Mouse (Mus musculus) liver, embryonic 11.5 days (tissue): Measurements from ENCODE around the gene Gata1. TPM values are rescaled to one million over a fixed set of nuclear protein-coding genes. Genes with fewer than 3 reads are reported as not detected.

Experiments used
- ATAC-seq: fragments of 200-750 bp; cut with Nextera tagmentation; replicated peaks from 2 replicates; pipeline ENCODE4 v1.8.0; 2017; ENCODE audit warnings: moderate number of reproducible peaks, mild to moderate bottlenecking, moderate TSS enrichment, moderate library complexity; ENCODE audit not compliant: low FRiP score
- DNase-seq: peaks from one replicate; pipeline ENCODE4 v3.0.0-alpha.2; 2017; ENCODE audit warnings: low spot score
- H3K27ac ChIP-seq: fragments of 300-500 bp; sonication (generic); 2 replicates; pipeline ENCODE4 v1.5.1; 2014; ENCODE audit warnings: mild to moderate bottlenecking, low read depth, low read length, control low read depth
- H3K27me3 ChIP-seq: fragments of 300-500 bp; sonication (generic); replicated peaks from 2 replicates; pipeline ENCODE4 v1.6.1; 2014; ENCODE audit warnings: low read length, mixed read lengths; ENCODE audit not compliant: control insufficient read depth, insufficient read depth
- H3K36me3 ChIP-seq: fragments of 300-500 bp; sonication (generic); 2 replicates; pipeline ENCODE4 v1.6.1; 2014; ENCODE audit warnings: mild to moderate bottlenecking, low read length, moderate library complexity, mixed read lengths; ENCODE audit not compliant: control insufficient read depth, insufficient read depth
- H3K4me1 ChIP-seq: fragments of 300-500 bp; sonication (generic); replicated peaks from 2 replicates; pipeline ENCODE4 v1.6.1; 2014; ENCODE audit warnings: low read length, mixed read lengths; ENCODE audit not compliant: control insufficient read depth, insufficient read depth
- H3K4me2 ChIP-seq: fragments of 300-500 bp; sonication (generic); 2 replicates; pipeline ENCODE4 v1.6.1; 2014; ENCODE audit warnings: mild to moderate bottlenecking, control low read depth, moderate library complexity
- H3K4me3 ChIP-seq: fragments of 300-500 bp; sonication (generic); 2 replicates; pipeline ENCODE4 v1.5.1; 2014; ENCODE audit warnings: low read depth, low read length, control low read depth
- H3K9ac ChIP-seq: fragments of 300-500 bp; sonication (generic); 2 replicates; pipeline ENCODE4 v1.6.1; 2014; ENCODE audit warnings: low read depth, low read length, control low read depth
- H3K9me3 ChIP-seq: fragments of 300-500 bp; sonication (generic); 2 replicates; pipeline ENCODE4 v1.6.1; 2016; ENCODE audit warnings: low read length, inconsistent platforms, mixed read lengths; ENCODE audit not compliant: control insufficient read depth
- WGBS: fragments of 180-500 bp; shearing (Covaris S2); extraction: QIAGEN DNeasy Blood & Tissue Kit; methylation state at CpG from one replicate; pipeline ENCODE4 v1.1.7; 2014; 5-methylcytosine and 5-hydroxymethylcytosine counted together
- polyA plus RNA-seq: library from polyadenylated mRNA; unstranded; fragments of >200 nt; fragmentation: Nextera tagmentation; extraction: Ambion mirVana; gene quantifications from 2 replicates; pipeline ENCODE4 v1.2.1, GENCODE M21; 2014

The Gata1 gene
- polyA plus RNA-seq, 1 experiment from 2014 or later, result 157 TPM

- peak overlapping the region; percentile 85 for H3K27ac ChIP-seq
- H3K27me3 ChIP-seq, result no peaks in the 10 kb centered on the region
- peak overlapping the region; percentile 34; the same call in 1 of the 2 replicates for H3K9ac ChIP-seq
- 29% methylated on average over 4 of the region's 4 CpGs for WGBS
- peaks cover 10% of the 10 kb centered on the region for H3K4me1 ChIP-seq
- H3K4me3 ChIP-seq, result no peak overlapping the region
- no peaks in the 10 kb centered on the region for H3K36me3 ChIP-seq
- DNase-seq (peak; percentile 67), ATAC-seq (peak; percentile 86)
- peak overlapping the region; percentile 54 for H3K4me2 ChIP-seq
- H3K9me3 ChIP-seq, result no peaks in the 10 kb centered on the region
These were observed 6.6 kb downstream of the Gata1 start for GRCm38 (mm10) chrX:7971292-7971691.

- Histone ChIP-seq H3K27ac (peak overlapping the region; percentile 80), H3K4me2 (peak overlapping the region; percentile 64), H3K27me3 (no peaks in the 10 kb centered on the region), H3K9me3 (no peaks in the 10 kb centered on the region), H3K4me3 (peak overlapping the region; percentile 27), H3K9ac (peak overlapping the region; percentile 57), H3K36me3 (no peaks in the 10 kb centered on the region), H3K4me1 (peaks cover 10% of the 10 kb centered on the region)
- 73% methylated on average over 3 of the region's 3 CpGs for whole genome bisulfite sequencing
- no peak for DNase-seq
- ATAC-seq, result no peak
These were observed 9.0 kb downstream of the Gata1 start for GRCm38 (mm10) chrX:7968899-7969298.

GRCm38 (mm10) chrX:7968226-7968625, 9.6 kb downstream of the Gata1 start:
- ATAC-seq (peak; percentile 85), DNase-seq (no peak)
- H3K27ac ChIP-seq, result peak overlapping the region; percentile 77
- peak overlapping the region; percentile 62 for H3K4me2 ChIP-seq
- H3K36me3 ChIP-seq, result no peaks in the 10 kb centered on the region
- WGBS, result 42% methylated on average over 8 of the region's 8 CpGs
- peak overlapping the region; percentile 75 for H3K9ac ChIP-seq
- H3K9me3 ChIP-seq, result no peaks in the 10 kb centered on the region
- peaks cover 10% of the 10 kb centered on the region for H3K4me1 ChIP-seq
- H3K4me3 ChIP-seq, result peak overlapping the region; percentile 45
- H3K27me3 ChIP-seq, result no peaks in the 10 kb centered on the region

GRCm38 (mm10) chrX:7967596-7968201, 10.2 kb downstream of the Gata1 start:
- WGBS, result 63% methylated on average over 7 of the region's 9 CpGs
- Histone ChIP-seq H3K4me1 (peaks cover 10% of the 10 kb centered on the region), H3K4me3 (peak overlapping the region; percentile 45), H3K9me3 (no peaks in the 10 kb centered on the region), H3K4me2 (peak overlapping the region; percentile 62), H3K36me3 (no peaks in the 10 kb centered on the region), H3K27me3 (no peaks in the 10 kb centered on the region), H3K9ac (peak overlapping the region; percentile 75), H3K27ac (peak overlapping the region; percentile 77)
- DNase-seq, result peak; percentile 55
- peak; percentile 80 for ATAC-seq

GRCm38 (mm10) chrX:7966161-7966560, 11.7 kb downstream of the Gata1 start:
- DNase-seq (no peak), ATAC-seq (peak; percentile 40)
- peak overlapping the region; percentile 45 for H3K4me3 ChIP-seq
- no peaks in the 10 kb centered on the region for H3K9me3 ChIP-seq
- H3K4me2 ChIP-seq, result peak overlapping the region; percentile 67
- 28% methylated on average over 4 of the region's 4 CpGs for WGBS
- peak overlapping the region; percentile 41 for H3K27ac ChIP-seq
- peaks cover 8% of the 10 kb centered on the region for H3K4me1 ChIP-seq
- peak overlapping the region; percentile 75 for H3K9ac ChIP-seq
- H3K27me3 ChIP-seq, result no peaks in the 10 kb centered on the region
- no peaks in the 10 kb centered on the region for H3K36me3 ChIP-seq

GRCm38 (mm10) chrX:7963829-7964626, 13.8 kb downstream of the Gata1 start:
- peak overlapping the region; percentile 58; the same call in 1 of the 2 replicates for H3K27ac ChIP-seq
- H3K4me3 ChIP-seq, result peak overlapping the region; percentile 45
- ATAC-seq (no peak), DNase-seq (no peak)
- 0 out of 2 replicates have a peak, but pooled peaks cover 2% of the 10 kb centered on the region for H3K4me1 ChIP-seq
- WGBS, result 44% methylated on average over 7 of the region's 7 CpGs
- H3K27me3 ChIP-seq, result no peaks in the 10 kb centered on the region
- no peaks in the 10 kb centered on the region for H3K9me3 ChIP-seq
- no peak overlapping the region for H3K9ac ChIP-seq
- H3K36me3 ChIP-seq, result no peaks in the 10 kb centered on the region
- peak overlapping the region; percentile 67 for H3K4me2 ChIP-seq

- Histone ChIP-seq H3K9ac (no peak overlapping the region), H3K36me3 (no peaks in the 10 kb centered on the region), H3K4me2 (no peak overlapping the region), H3K9me3 (no peaks in the 10 kb centered on the region), H3K4me1 (no peaks in the 10 kb centered on the region), H3K27me3 (no peaks in the 10 kb centered on the region), H3K27ac (no peak overlapping the region), H3K4me3 (no peak overlapping the region)
- WGBS, result 90% methylated on average over 9 of the region's 9 CpGs
- no peak for ATAC-seq
- no peak for DNase-seq
These were observed 19.0 kb downstream of the Gata1 start for GRCm38 (mm10) chrX:7958868-7959267.

DNA sequence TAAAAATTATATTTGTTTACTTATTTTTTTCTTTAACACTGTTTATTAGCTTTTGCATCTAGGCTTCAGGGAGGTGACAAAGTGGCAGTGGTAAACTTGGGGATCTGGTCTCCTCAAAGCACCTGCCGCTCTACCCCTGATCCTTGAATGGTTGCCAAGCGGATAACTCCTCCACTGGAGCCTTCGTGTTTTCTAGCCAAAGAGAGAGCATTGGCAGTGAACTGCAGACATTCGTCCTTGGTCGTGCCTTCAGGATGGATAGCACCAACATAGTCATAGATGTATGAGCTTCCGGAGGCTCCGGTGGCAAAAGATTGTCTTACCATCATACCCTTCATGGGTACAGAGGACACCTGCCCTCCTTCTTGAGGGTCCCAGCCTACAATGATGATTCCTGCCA, 27.8 kb downstream of the Gata1 start:
- WGBS, result 92% methylated on average over 7 of the region's 7 CpGs
- no peak for ATAC-seq

More for the DNA sequence above, 27.8 kb downstream of the Gata1 start:
- Histone ChIP-seq H3K9me3 (no peaks in the 10 kb centered on the region), H3K4me3 (no peak overlapping the region), H3K9ac (no peak overlapping the region), H3K4me1 (no peaks in the 10 kb centered on the region; the same call in 1 of the 2 replicates), H3K4me2 (no peak overlapping the region), H3K36me3 (no peaks in the 10 kb centered on the region), H3K27ac (no peak overlapping the region), H3K27me3 (no peaks in the 10 kb centered on the region)
- no peak for DNase-seq
